ENCODE assay signal across 16 mouse cellular contexts in the genomic region with DNA sequence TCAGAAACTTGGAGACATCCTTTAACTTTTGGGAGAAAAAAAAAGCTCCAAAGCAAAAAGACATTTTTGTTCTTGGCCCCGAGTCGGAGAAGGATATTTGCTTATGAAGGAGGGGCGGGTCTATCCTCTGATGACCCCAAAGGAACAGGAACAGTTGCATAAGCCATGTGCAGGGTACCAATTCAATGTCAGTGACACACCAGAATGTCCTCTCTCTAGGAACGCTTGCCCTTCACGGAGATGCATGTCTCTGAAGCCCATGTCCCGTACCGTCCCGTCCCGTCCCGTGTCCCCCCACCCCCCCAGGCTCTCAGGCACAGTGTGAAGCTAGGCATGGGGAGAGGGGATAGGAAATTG. TPM values are rescaled to one million over a fixed set of nuclear protein-coding genes. Genes with fewer than 3 reads are reported as not detected.
DNase-seq lines count a peak whose midpoint lies in the region; ATAC-seq and TF ChIP-seq lines count a peak whose summit lies in the region.
"Had no signal": no experiment of that assay in that cellular context is flagged by ENCODE, and none has a peak within 500 bp of the region (broad histone marks: within the 10 kb centered on the region; RNA-seq: fewer than 3 reads in every experiment).

No protein-coding gene starts in this region.

- 22% methylated on average over 10 of the region's 10 CpGs for WGBS in liver, adult 2 months
- WGBS in liver, embryonic 11.5 days, result 80% methylated on average over 10 of the region's 10 CpGs
- WGBS in small intestine, adult 2 months, result 42% methylated on average over 10 of the region's 10 CpGs
- 79% methylated on average over 10 of the region's 10 CpGs for WGBS in midbrain, embryonic 13.5 days

- no peak overlapping the region for H3K9ac ChIP-seq in liver, adult 2 months (ENCODE audit: low read depth, low read length)
- no peak overlapping the region for H3K9ac ChIP-seq in liver, embryonic 11.5 days (ENCODE audit: low read depth, low read length)
- H3K9ac ChIP-seq in midbrain, embryonic 13.5 days (replicated peaks), result no peak overlapping the region
- H3K9ac ChIP-seq: hindbrain, embryonic 12.5 days; kidney, embryonic 15.5 days; limb, embryonic 12.5 days had no signal

- H3K36me3 ChIP-seq in liver, adult 2 months (ENCODE audit: control insufficient read depth, insufficient read depth, low read length), result no peaks in the 10 kb centered on the region
- no peaks in the 10 kb centered on the region for H3K36me3 ChIP-seq in liver, embryonic 11.5 days (ENCODE audit: control insufficient read depth, insufficient read depth, low read length)
- no peaks in the 10 kb centered on the region for H3K36me3 ChIP-seq in small intestine, adult 2 months (ENCODE audit: control insufficient read depth, insufficient read depth, low read length)
- H3K36me3 ChIP-seq in midbrain, embryonic 13.5 days, result no peaks in the 10 kb centered on the region
- H3K36me3 ChIP-seq: hindbrain, embryonic 12.5 days; kidney, embryonic 15.5 days; limb, embryonic 12.5 days had no signal

- peak overlapping the region; percentile 24 for H3K27ac ChIP-seq in liver, adult 2 months (replicated peaks; ENCODE audit: insufficient read depth, low read depth, low read length)
- no peak overlapping the region for H3K27ac ChIP-seq in liver, embryonic 11.5 days (ENCODE audit: low read depth, low read length)
- H3K27ac ChIP-seq in small intestine, adult 2 months (ENCODE audit: insufficient read depth, low read depth, low read length), result peak overlapping the region; percentile 74
- H3K27ac ChIP-seq in midbrain, embryonic 13.5 days, result no peak overlapping the region
- H3K27ac ChIP-seq: hindbrain, embryonic 12.5 days; kidney, embryonic 15.5 days; limb, embryonic 12.5 days had no signal

- no peak for TF ChIP-seq POLR2A in liver, adult 2 months (IDR thresholded peaks at IDR 0.05; ENCODE audit: extremely low read depth, insufficient read depth, low read length)
- TF ChIP-seq POLR2A in small intestine, adult 2 months (IDR thresholded peaks at IDR 0.05; ENCODE audit: low read depth, low read length), result no peak

- H3K9me3 ChIP-seq in liver, embryonic 11.5 days (ENCODE audit: control insufficient read depth, low read length), result no peaks in the 10 kb centered on the region
- no peaks in the 10 kb centered on the region for H3K9me3 ChIP-seq in midbrain, embryonic 13.5 days
- H3K9me3 ChIP-seq: hindbrain, embryonic 12.5 days; kidney, embryonic 15.5 days; limb, embryonic 12.5 days had no signal

- TF ChIP-seq CTCF in liver, adult 2 months (IDR thresholded peaks at IDR 0.05; ENCODE audit: low read depth, low read length), result no peak
- TF ChIP-seq CTCF in small intestine, adult 2 months (IDR thresholded peaks at IDR 0.05; ENCODE audit: extremely low read depth, insufficient read length, insufficient replicate concordance, low read depth, low read length), result no peak

- peak overlapping the region; percentile 22; the same call in 1 of the 2 replicates for H3K4me3 ChIP-seq in liver, adult 2 months (ENCODE audit: insufficient read depth, low read depth, low read length)
- no peak overlapping the region for H3K4me3 ChIP-seq in liver, embryonic 11.5 days (ENCODE audit: low read depth, low read length)
- H3K4me3 ChIP-seq in small intestine, adult 2 months (ENCODE audit: low read depth, low read length), result no peak overlapping the region
- H3K4me3 ChIP-seq in midbrain, embryonic 13.5 days (replicated peaks), result no peak overlapping the region
- H3K4me3 ChIP-seq: hindbrain, embryonic 12.5 days; kidney, embryonic 15.5 days; limb, embryonic 12.5 days had no signal

- no peak overlapping the region for H3K4me2 ChIP-seq in liver, embryonic 11.5 days
- no peak overlapping the region for H3K4me2 ChIP-seq in midbrain, embryonic 13.5 days (replicated peaks)
- H3K4me2 ChIP-seq: hindbrain, embryonic 12.5 days; kidney, embryonic 15.5 days; limb, embryonic 12.5 days had no signal

- H3K27me3 ChIP-seq in liver, adult 2 months (ENCODE audit: control insufficient read depth, insufficient read depth, low read length), result no peaks in the 10 kb centered on the region
- no peaks in the 10 kb centered on the region for H3K27me3 ChIP-seq in liver, embryonic 11.5 days (replicated peaks; ENCODE audit: control insufficient read depth, insufficient read depth, low read length)
- no peaks in the 10 kb centered on the region for H3K27me3 ChIP-seq in small intestine, adult 2 months (ENCODE audit: control insufficient read depth, insufficient read depth, low read length)
- no peaks in the 10 kb centered on the region for H3K27me3 ChIP-seq in midbrain, embryonic 13.5 days
- H3K27me3 ChIP-seq: hindbrain, embryonic 12.5 days; kidney, embryonic 15.5 days; limb, embryonic 12.5 days had no signal

- peaks cover 6% of the 10 kb centered on the region; the same call in 1 of the 2 replicates for H3K4me1 ChIP-seq in liver, adult 2 months (ENCODE audit: control insufficient read depth, insufficient read depth, low read length)
- H3K4me1 ChIP-seq in liver, embryonic 11.5 days (replicated peaks; ENCODE audit: control insufficient read depth, insufficient read depth, low read length), result no peaks in the 10 kb centered on the region
- H3K4me1 ChIP-seq in small intestine, adult 2 months (ENCODE audit: control insufficient read depth, insufficient read depth, insufficient read length, low read length), result peaks cover 5% of the 10 kb centered on the region
- no peaks in the 10 kb centered on the region for H3K4me1 ChIP-seq in midbrain, embryonic 13.5 days (replicated peaks)

- intact Hi-C loops in gastrocnemius, postnatal 14 days (cut with DNase I; ENCODE audit: low total_unique reads), result no loop called here

- H3K79me2 ChIP-seq in liver, adult 2 months (ENCODE audit: control insufficient read depth, insufficient read depth, low read length), result no peaks in the 10 kb centered on the region

- ATAC-seq in liver, embryonic 11.5 days (replicated peaks; ENCODE audit: low FRiP score), result no peak
- ATAC-seq in midbrain, embryonic 13.5 days, result no peak

- peak; percentile 36 for DNase-seq in gastrocnemius, postnatal 14 days
- no peak for DNase-seq in gastrocnemius, postnatal 10 days
- peak; percentile 73 for DNase-seq in liver, adult 2 months (ENCODE audit: extremely low read depth, low read depth, low spot score)
- no peak for DNase-seq in liver, embryonic 11.5 days (ENCODE audit: low spot score)
- DNase-seq in gastrocnemius, postnatal 25 days, result peak; percentile 64
- DNase-seq in spleen, adult 12 weeks (ENCODE audit: low spot score), result no peak
- DNase-seq: B cell, adult 2 months; cerebellum, postnatal 25 days; layer of hippocampus, postnatal 36 days had no signal

RNA-seq across cellular contexts. Expression of a gene that starts 15.1 kb away (rescaled TPM):
- total RNA-seq in gastrocnemius, postnatal 14 days (2021), result not detected
- total RNA-seq in gastrocnemius, postnatal 10 days (2021), result under 1 TPM; 0.21 to 0.29 TPM
- total RNA-seq in liver, adult 2 months (2014; rRNA removed), result 0.40 and 1.8 TPM in 2 replicates
- 0.37 and 0.55 TPM in 2 replicates for polyA plus RNA-seq in liver, adult 2 months (2012; rRNA removed)
- 0.22 and 0.34 TPM in 2 replicates for polyA plus RNA-seq in liver, embryonic 11.5 days (2014; fragmentation: Nextera tagmentation; extraction: Ambion mirVana)
- total RNA-seq in gastrocnemius, postnatal 25 days (2021), result not detected
- 0.28 and 23.3 TPM in 2 replicates for polyA plus RNA-seq in small intestine, adult 2 months (2012; rRNA removed)
- polyA plus RNA-seq in midbrain, embryonic 13.5 days (2015; fragmentation: Nextera tagmentation; extraction: Ambion mirVana), result not detected in 2 replicates
- total RNA-seq: MEL had no signal
- polyA plus RNA-seq: hindbrain, embryonic 12.5 days had no signal

RNA-seq across cellular contexts. Expression of a gene that starts 16.7 kb away (rescaled TPM):
- not detected for total RNA-seq in gastrocnemius, postnatal 14 days (2021)
- not detected for total RNA-seq in gastrocnemius, postnatal 10 days (2021)
- total RNA-seq in liver, adult 2 months (2014; rRNA removed), result under 0.01 and 0.07 TPM in 2 replicates
- 0.05 TPM in 1 of 2 replicates, not detected in the other for polyA plus RNA-seq in liver, adult 2 months (2012; rRNA removed)
- not detected in 2 replicates for polyA plus RNA-seq in liver, embryonic 11.5 days (2014; fragmentation: Nextera tagmentation; extraction: Ambion mirVana)
- not detected for total RNA-seq in gastrocnemius, postnatal 25 days (2021)
- polyA plus RNA-seq in small intestine, adult 2 months (2012; rRNA removed), result 0.04 TPM in 1 of 2 replicates, not detected in the other
- not detected in 2 replicates for polyA plus RNA-seq in midbrain, embryonic 13.5 days (2015; fragmentation: Nextera tagmentation; extraction: Ambion mirVana)
- total RNA-seq: MEL had no signal
- polyA plus RNA-seq: hindbrain, embryonic 12.5 days had no signal

RNA-seq across cellular contexts. Expression of a gene that starts 31.3 kb away (rescaled TPM):
- total RNA-seq in gastrocnemius, postnatal 14 days (2021), result 100 to 1,000 TPM; 166 to 195 TPM
- 100 to 1,000 TPM; 112 to 171 TPM for total RNA-seq in gastrocnemius, postnatal 10 days (2021)
- 10.0 and 10.9 TPM in 2 replicates for total RNA-seq in liver, adult 2 months (2014; rRNA removed)
- 7.3 and 11.9 TPM in 2 replicates for polyA plus RNA-seq in liver, adult 2 months (2012; rRNA removed)
- polyA plus RNA-seq in liver, embryonic 11.5 days (2014; fragmentation: Nextera tagmentation; extraction: Ambion mirVana), result 7.7 and 8.2 TPM in 2 replicates
- total RNA-seq in gastrocnemius, postnatal 25 days (2021), result 100 to 1,000 TPM; 102 to 127 TPM
- 76.2 and 91.8 TPM in 2 replicates for polyA plus RNA-seq in small intestine, adult 2 months (2012; rRNA removed)
- 2.7 TPM in 2 replicates for polyA plus RNA-seq in midbrain, embryonic 13.5 days (2015; fragmentation: Nextera tagmentation; extraction: Ambion mirVana)
- total RNA-seq: megakaryocyte progenitor cell, adult 5-6 weeks; MEL had no signal

RNA-seq across cellular contexts. Expression of a gene that starts 34.8 kb away (rescaled TPM):
- 10 to 100 TPM; 15.2 to 15.3 TPM for total RNA-seq in gastrocnemius, postnatal 14 days (2021)
- 10 to 100 TPM; 17.9 to 23.9 TPM for total RNA-seq in gastrocnemius, postnatal 10 days (2021)
- total RNA-seq in liver, adult 2 months (2014; rRNA removed), result 5.3 and 7.7 TPM in 2 replicates
- polyA plus RNA-seq in liver, adult 2 months (2012; rRNA removed), result 10.3 and 11.9 TPM in 2 replicates
- polyA plus RNA-seq in liver, embryonic 11.5 days (2014; fragmentation: Nextera tagmentation; extraction: Ambion mirVana), result 181 and 183 TPM in 2 replicates
- total RNA-seq in gastrocnemius, postnatal 25 days (2021), result 10 to 100 TPM in 1 of 2 experiments, 1 to 10 TPM in 1; 6.3 to 12.1 TPM
- polyA plus RNA-seq in small intestine, adult 2 months (2012; rRNA removed), result 11.2 and 22.6 TPM in 2 replicates
- 12.0 and 13.0 TPM in 2 replicates for polyA plus RNA-seq in midbrain, embryonic 13.5 days (2015; fragmentation: Nextera tagmentation; extraction: Ambion mirVana)

RNA-seq across cellular contexts. Expression of a gene that starts 49.4 kb away (rescaled TPM):
- total RNA-seq in gastrocnemius, postnatal 14 days (2021), result under 1 TPM; 0.38 to 0.84 TPM
- under 1 TPM; 0.72 to 0.75 TPM for total RNA-seq in gastrocnemius, postnatal 10 days (2021)
- 1.8 and 1.9 TPM in 2 replicates for total RNA-seq in liver, adult 2 months (2014; rRNA removed)
- polyA plus RNA-seq in liver, adult 2 months (2012; rRNA removed), result 0.93 and 1.1 TPM in 2 replicates
- 8.7 and 11.1 TPM in 2 replicates for polyA plus RNA-seq in liver, embryonic 11.5 days (2014; fragmentation: Nextera tagmentation; extraction: Ambion mirVana)
- under 1 TPM; 0.18 to 0.54 TPM for total RNA-seq in gastrocnemius, postnatal 25 days (2021)
- polyA plus RNA-seq in small intestine, adult 2 months (2012; rRNA removed), result 0.04 and 0.11 TPM in 2 replicates
- polyA plus RNA-seq in midbrain, embryonic 13.5 days (2015; fragmentation: Nextera tagmentation; extraction: Ambion mirVana), result 0.08 and 0.16 TPM in 2 replicates
- total RNA-seq: layer of hippocampus, postnatal 36 days had no signal

Comparison
In these comparisons a context has a peak if more than half of its experiments do, and no peak if none do; other contexts are left out.
1. DNase-seq: peak in gastrocnemius, postnatal 14 days (single experiment), liver, adult 2 months (single experiment) and gastrocnemius, postnatal 25 days (single experiment); none in gastrocnemius, postnatal 10 days (single experiment), liver, embryonic 11.5 days (single experiment) and spleen, adult 12 weeks (single experiment).
2. H3K27ac ChIP-seq: peak in liver, adult 2 months (single experiment) and small intestine, adult 2 months (single experiment); none in liver, embryonic 11.5 days (single experiment) and midbrain, embryonic 13.5 days (single experiment).